Mouse (Mus musculus) adrenal gland, adult 8-10 months (tissue): ENCODE data around the gene Nphp4. TPM values are rescaled to one million over a fixed set of nuclear protein-coding genes. Genes with fewer than 3 reads are reported as not detected.
"Not testable (repeated sequence)": the region's sequence is repeated elsewhere in the genome, so short reads cannot be mapped to it uniquely, and the experiment has no call there.

Experiments used
- DNase-seq: peaks from one replicate; pipeline ENCODE4 v3.0.0; 2022
- total RNA-seq, 4 experiments: library from RNA; stranded (reverse); gene quantifications; 2 replicates each; pipeline ENCODE4 v1.2.4; 2022

Gene Nphp4
- total RNA-seq, 4 experiments from 2014 or later, result 2.8 to 6.3 (median 4.6) TPM

GRCm38 (mm10) chr4:152480426-152480825 lies 3.9 kb downstream of the Nphp4 start:
- DNase-seq, result no peak

GRCm38 (mm10) chr4:152488046-152488445 lies 11.5 kb downstream of the Nphp4 start:
- DNase-seq, result no peak

GRCm38 (mm10) chr4:152490311-152490710 lies 13.8 kb downstream of the Nphp4 start:
- DNase-seq, result no peak

GRCm38 (mm10) chr4:152491250-152491899 lies 14.9 kb downstream of the Nphp4 start:
- peak; percentile 35 for DNase-seq

GRCm38 (mm10) chr4:152494360-152494879 lies 17.9 kb downstream of the Nphp4 start:
- peak; percentile 55 for DNase-seq

GRCm38 (mm10) chr4:152512221-152512925 lies 35.9 kb downstream of the Nphp4 start:
- DNase-seq, result no peak

DNA sequence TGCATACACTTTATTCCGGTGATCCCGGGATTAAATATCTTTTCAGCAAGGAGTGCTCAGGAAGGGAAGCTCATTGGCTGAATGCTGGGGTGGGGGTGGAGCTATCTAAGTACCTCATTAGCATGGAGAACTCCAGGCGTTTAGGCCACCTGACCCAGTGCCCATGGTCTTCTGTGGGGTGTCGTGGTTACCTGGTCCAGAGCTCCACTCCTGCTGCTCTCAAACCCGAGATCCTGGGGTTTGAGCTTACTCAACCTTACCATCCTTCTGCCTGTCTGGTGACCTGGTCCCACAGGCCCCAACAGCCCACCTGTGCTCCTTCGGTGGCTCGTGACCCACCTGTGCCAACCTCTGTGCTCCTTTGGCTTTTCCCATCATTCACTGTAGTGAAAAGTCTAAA lies 38.4 kb downstream of the Nphp4 start:
- DNase-seq, result no peak

DNA sequence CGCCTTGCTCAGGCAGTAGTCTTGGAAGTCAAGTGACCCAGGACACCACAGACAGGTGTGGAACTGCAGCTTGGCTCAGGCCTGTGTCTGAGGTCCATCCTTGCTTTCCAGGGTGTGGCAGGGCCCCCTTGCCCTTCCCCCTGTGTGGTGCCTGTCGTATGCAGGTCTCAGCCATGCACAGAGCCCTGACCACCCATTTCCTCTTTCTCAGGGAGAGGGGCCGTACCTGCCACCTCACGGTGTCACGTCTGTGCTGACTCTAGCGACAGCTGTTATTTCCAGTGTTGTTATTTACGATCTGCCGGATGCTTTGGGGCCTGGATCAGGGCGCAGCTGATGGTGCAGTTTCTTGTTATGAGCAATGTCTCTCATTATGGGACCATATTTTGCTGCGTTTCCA lies 42.6 kb downstream of the Nphp4 start:
- no peak for DNase-seq

DNA sequence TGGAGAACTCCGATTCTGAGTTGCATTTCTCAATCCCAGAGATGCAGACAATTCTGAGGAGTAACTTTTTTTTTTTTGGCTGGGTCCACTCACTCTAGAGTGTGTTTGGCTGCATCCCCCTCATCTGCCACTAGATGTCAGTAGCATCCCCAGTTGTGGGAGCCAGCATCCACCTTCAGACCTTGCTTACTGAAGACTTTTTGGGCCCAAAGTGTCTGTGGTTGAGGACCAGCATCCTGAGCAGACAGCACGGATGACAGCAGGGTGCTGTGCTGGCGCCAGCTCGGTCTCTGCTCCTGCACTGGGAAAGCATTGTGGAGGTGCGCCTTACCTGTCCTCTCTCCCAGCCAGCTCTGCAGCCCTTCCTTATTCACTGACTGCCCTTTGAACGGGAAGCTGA lies 43.6 kb downstream of the Nphp4 start:
- DNase-seq, result no peak

GRCm38 (mm10) chr4:152532872-152533271 lies 56.4 kb downstream of the Nphp4 start:
- DNase-seq, result peak; percentile 18

DNA sequence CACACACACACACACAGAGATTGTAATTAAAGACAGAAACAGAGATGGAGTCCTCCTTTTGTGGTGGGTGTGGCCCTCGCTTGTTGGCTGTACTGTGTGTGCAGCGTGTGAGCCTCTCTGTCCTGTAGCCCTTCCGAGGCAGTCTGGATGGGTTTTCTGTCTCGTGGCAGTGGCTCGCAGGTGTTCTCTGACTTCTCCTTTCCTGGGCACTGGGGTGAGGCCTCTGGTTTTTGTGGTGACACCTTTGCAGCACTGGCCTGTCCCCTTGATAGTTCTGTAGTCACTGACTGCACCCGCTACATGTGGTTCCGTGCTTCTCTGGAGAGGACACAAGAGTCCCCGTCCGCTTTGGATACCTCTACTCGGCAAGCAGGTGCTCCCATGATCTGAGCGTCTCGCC lies 63.2 kb downstream of the Nphp4 start:
- DNase-seq, result no peak

- DNase-seq, result no peak
Observed at GRCm38 (mm10) chr4:152541172-152541571, 64.7 kb downstream of the Nphp4 start.

GRCm38 (mm10) chr4:152542447-152542846 lies 65.9 kb downstream of the Nphp4 start:
- no peak for DNase-seq

DNA sequence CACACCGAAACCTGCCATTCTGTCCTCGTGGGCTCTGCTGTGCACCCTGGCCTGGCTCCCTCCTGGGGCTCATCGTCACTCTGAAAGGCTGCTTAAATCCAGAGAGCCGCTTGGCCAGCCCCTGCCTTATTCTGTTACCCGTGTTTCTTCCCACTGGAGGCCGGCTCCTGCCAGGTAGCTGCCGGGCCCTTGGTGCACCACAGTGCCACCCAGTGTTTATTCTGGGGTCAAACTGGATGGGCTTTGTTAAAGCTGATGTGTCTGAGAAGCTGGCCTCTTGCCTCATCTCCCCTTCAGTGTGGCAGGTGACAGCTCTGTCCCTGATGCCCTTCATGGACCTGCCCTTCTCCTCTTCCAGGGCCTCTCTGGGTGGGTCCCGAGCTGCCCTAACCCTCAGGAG lies 70.0 kb downstream of the Nphp4 start:
- DNase-seq, result no peak

DNA sequence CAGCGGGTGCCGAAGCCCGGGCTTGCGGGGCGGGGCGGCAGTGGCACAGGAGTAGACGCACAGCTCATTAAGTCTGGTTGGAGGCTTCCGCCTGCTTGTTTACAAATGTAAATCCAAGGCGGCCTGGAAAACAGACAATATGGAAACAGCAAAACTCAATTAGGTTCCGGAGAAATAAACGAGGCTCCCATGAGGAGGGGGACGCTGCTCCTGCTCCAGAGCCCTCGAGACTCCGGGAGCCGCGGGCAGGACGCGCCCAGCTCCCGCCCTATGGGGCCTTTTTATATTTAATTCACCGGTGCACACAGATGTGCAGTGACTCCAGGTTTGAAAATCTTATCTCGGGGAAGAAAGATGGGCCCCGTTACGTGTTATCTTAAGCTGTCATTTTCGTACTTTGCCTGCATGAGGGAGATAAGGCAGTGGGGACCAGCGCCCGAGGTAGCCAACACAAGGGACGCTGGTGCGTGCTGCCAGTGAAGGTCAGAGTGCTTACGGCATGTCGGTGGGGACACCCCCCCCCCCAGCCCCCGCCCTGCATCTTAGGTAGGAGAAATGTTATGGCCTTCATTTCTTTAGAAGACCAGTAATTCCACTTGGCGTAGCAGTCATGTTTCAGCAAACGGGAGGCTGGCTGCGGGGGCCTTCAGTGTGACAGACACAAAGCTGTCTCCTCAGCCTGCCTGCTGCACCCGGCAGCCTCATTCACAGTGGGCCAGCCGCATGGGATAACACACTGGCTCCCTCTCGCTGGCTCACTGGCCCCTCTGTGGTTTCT lies 71.6 kb downstream of the Nphp4 start:
- DNase-seq, result no peak

- DNase-seq, result no peak
Observed at GRCm38 (mm10) chr4:152549507-152550202, 73.1 kb downstream of the Nphp4 start.

DNA sequence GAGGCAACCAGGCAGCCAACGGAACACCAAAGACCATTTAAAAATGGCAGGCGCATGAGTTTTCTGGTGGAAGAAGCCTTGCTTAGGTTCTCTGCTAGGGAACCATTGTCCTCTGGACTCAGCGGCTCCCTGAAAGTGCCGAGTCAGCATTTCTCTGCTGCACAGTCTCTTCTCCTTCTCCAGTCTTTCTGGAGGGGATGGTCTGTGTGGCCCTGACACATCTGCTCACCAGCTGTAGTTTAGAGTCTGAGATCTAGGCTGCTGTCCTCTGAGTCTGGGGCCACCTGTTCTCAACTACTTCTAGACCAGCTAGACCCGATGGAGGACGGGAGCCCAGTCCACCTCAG lies 73.7 kb downstream of the Nphp4 start:
- DNase-seq, result no peak

DNA sequence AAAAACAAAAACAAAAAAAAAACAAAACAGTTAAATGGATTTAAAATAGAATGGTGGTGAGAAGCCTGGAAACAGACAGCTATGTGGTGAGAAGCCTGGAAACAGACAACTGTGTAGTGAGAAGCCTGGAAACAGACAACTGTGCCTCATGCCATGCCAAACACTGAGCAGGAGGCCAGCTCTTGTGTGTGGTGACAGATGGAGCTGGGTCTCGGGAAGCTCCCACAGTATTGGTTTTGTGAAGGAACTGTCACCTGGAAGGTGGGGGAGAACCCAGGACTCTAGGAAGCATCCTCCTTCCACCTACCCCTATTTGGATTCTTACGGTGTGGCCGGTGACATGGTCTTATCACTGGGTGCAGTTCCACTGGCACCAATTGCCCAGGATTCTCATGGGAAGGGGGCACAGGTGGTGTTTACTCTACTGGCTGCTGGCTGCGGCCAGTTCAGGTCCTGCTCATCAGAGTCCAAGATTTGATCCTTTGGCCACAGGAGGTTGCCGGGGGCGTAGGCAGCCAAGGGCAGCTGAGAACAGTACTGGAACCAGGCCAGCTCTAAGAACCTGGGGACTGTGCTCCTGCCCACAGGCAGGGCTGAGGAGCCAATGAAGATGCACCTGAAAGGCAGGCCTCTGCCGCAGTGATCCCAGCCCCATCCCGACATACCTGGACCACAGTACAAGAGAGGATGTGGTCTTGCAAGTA lies 77.2 kb downstream of the Nphp4 start:
- DNase-seq, result no peak

- DNase-seq, result no peak
Observed at GRCm38 (mm10) chr4:152554421-152554820, 77.9 kb downstream of the Nphp4 start.

DNA sequence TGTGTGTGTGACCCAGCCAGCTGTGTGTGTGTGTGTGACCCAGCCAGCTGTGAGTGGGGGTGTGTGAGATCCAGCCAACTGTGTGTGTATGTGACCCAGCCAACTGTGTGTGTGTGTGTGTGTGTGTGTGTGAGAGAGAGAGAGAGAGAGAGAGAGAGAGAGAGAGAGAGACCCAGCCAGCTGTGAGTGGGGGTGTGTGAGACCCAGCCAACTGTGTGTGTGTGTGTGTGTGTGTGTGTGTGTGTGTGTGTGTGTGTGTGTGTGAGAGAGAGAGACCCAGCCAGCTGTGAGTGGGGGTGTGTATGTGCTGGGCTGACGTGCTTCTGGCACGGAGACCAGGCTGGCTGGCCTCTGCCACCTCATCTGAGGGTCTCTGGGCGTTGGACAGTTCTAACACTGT lies 79.3 kb downstream of the Nphp4 start:
- not testable (repeated sequence) for DNase-seq

GRCm38 (mm10) chr4:152558246-152558645 lies 81.7 kb downstream of the Nphp4 start:
- DNase-seq, result peak; percentile 21

GRCm38 (mm10) chr4:152568006-152568405 lies 91.5 kb downstream of the Nphp4 start:
- peak; percentile 50 for DNase-seq
